Mouse (Mus musculus) macrophage (primary cell): ENCODE data around the gene Galnt4. TPM values are rescaled to one million over a fixed set of nuclear protein-coding genes. Genes with fewer than 3 reads are reported as not detected.
"Not testable (repeated sequence)": the region's sequence is repeated elsewhere in the genome, so short reads cannot be mapped to it uniquely, and the experiment has no call there.

Source experiments
- H3K27ac ChIP-seq: fragments of 350-480 bp; formaldehyde crosslinking; 2 replicates; pipeline ENCODE4 v1.9.0; 2021
- H3K36me3 ChIP-seq: fragments of 350-480 bp; formaldehyde crosslinking; 2 replicates; pipeline ENCODE4 v1.9.0; 2021; ENCODE audit errors: inconsistent target
- H3K4me3 ChIP-seq: fragments of 350-480 bp; formaldehyde crosslinking; 2 replicates; pipeline ENCODE4 v1.9.0; 2021; ENCODE audit errors: inconsistent target
- H3K79me2 ChIP-seq: fragments of 350-480 bp; formaldehyde crosslinking; 2 replicates; pipeline ENCODE4 v1.9.0; 2021; ENCODE audit errors: inconsistent target
- WGBS: methylation state at CpG from one replicate; pipeline ENCODE4 v1.1.7; 2026; ENCODE audit warnings: inconsistent platforms; ENCODE audit not compliant: missing documents; 5-methylcytosine and 5-hydroxymethylcytosine counted together
- polyA plus RNA-seq: library from polyadenylated mRNA; stranded (reverse); fragments of 250-400 nt; gene quantifications from 3 replicates; pipeline ENCODE4 v1.2.4, GENCODE M21; 2018; ENCODE audit warnings: inconsistent platforms

Gene Galnt4
- polyA plus RNA-seq, 1 experiment from 2014 or later: 13.0 TPM

- not testable (repeated sequence) for H3K27ac ChIP-seq, H3K36me3 ChIP-seq, H3K4me3 ChIP-seq, H3K79me2 ChIP-seq
- WGBS: 79% methylated on average over 8 of the region's 10 CpGs
These were observed 49.7 kb downstream of the Galnt4 start for GRCm38 (mm10) chr10:99157697-99158096.

- H3K36me3 ChIP-seq: peaks cover 5% of the 10 kb centered on the region; the same call in 1 of the 2 replicates
- WGBS: 50% methylated on average over 8 of the region's 8 CpGs
- H3K79me2 ChIP-seq: no peaks in the 10 kb centered on the region
- H3K4me3 ChIP-seq: no peak overlapping the region
- no peak overlapping the region for H3K27ac ChIP-seq
These were observed 54.1 kb downstream of the Galnt4 start for GRCm38 (mm10) chr10:99161987-99162582.

Other genes starting within 250 kb of the Galnt4 start
- gene Atp2b1, start 193.8 kb upstream of the Galnt4 start, polyA plus RNA-seq: 95.0 to 177 TPM (median 143 TPM) in 3 replicates
- gene Poc1b, start 1.1 kb upstream of the Galnt4 start, polyA plus RNA-seq: 12.0 to 22.8 TPM (median 12.8 TPM) in 3 replicates
- not detected in 3 replicates for gene Phxr2, start 18.2 kb downstream of the Galnt4 start, polyA plus RNA-seq
- 5.0 to 150 TPM (median 6.0 TPM) in 3 replicates for gene Dusp6, start 155.1 kb downstream of the Galnt4 start, polyA plus RNA-seq